Mouse (Mus musculus): ENCODE data around the gene Cbln1. TPM values are rescaled to one million over a fixed set of nuclear protein-coding genes. Genes with fewer than 3 reads are reported as not detected.

The Cbln1 gene
- polyA plus RNA-seq, 1 experiment from 2014 or later = 13.8 TPM

Other genes with a start within 250 kb of the Cbln1 start
- gene 4933402J07Rik, start 91.2 kb upstream of the Cbln1 start, polyA plus RNA-seq (2015; fragmentation: Nextera tagmentation; extraction: Ambion mirVana) = not detected in 2 replicates

All from midbrain, embryonic 15.5 days (tissue).